Mouse (Mus musculus): ENCODE results near the gene Hist1h4n. TPM values are rescaled to one million over a fixed set of nuclear protein-coding genes. Genes with fewer than 3 reads are reported as not detected.
"Not testable (repeated sequence)": the region's sequence is repeated elsewhere in the genome, so short reads cannot be mapped to it uniquely, and the experiment has no call there.

Hist1h4n gene
- total RNA-seq (2021), result 10 to 100 TPM; 14.1 to 20.2 TPM
- long read RNA-seq, experiment 1, partial matches to known transcripts, result 0 of 1 reads
- long read RNA-seq, experiment 1, other reads (novel, unspliced or antisense), result 0 of 1 reads
- long read RNA-seq, experiment 2, result 0 reads

DNA sequence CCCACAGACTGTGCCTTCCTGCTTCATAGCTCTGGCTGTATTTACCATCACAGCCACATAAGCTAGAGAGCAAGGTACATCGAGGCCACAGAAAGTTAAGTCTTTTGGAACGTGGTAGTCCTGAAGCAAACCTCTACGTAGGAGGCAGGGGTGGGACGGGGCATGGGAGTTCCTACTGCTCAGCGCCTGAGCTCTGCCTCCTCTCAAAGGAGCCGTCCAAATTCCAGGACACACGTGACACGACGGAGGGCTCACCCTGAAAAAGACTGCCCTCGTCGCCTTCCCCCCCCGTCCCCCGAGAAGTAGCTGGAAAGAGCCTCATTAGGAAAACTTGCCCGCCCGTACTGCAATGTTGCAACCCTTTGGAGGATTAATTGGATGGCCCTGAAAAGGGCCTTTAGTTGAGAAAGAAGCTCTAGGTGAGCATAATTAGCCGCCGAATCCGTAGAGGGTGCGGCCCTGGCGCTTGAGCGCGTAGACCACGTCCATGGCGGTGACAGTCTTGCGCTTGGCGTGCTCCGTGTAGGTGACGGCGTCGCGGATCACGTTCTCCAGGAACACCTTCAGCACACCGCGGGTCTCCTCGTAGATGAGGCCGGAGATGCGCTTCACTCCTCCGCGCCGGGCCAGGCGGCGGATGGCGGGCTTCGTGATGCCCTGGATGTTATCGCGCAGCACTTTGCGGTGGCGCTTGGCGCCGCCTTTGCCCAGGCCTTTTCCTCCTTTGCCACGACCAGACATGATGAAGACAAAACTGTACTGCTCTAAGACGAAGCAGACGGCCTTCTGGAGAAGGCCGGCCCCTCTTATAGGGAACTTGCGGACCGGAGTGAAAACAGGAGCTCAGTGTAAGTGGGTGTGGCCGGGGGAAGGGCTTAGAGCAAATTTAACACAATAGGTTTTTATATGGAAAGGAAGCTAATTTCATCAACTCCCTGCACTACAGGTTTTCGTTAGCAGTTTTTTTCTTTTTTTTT, at the start of gene Hist1h4n:
TSS of gene Hist1h4n (minus strand) at position 779 of the 977 bp plus-strand sequence.
- not testable (repeated sequence) for DNase-seq

DNA sequence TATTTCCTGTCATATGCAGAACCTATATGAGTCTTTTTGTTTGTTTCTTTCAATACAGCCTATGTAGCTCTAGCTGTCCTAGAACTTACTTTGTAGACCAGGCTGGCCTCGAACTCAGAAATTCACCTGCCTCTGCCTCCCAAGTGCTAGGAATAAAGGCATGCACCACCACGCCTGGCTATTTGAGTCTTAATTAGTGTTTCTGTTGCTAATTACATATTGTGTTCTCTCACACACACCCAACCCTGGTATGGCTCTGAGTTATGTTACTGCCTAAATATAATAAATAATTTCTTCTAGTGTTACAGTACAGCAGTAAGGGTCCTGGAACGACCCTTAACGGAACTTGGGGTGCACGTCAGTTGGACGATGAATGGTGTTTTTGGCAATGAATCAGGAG, 48.7 kb upstream of the Hist1h4n start:
- DNase-seq, result no peak

DNA sequence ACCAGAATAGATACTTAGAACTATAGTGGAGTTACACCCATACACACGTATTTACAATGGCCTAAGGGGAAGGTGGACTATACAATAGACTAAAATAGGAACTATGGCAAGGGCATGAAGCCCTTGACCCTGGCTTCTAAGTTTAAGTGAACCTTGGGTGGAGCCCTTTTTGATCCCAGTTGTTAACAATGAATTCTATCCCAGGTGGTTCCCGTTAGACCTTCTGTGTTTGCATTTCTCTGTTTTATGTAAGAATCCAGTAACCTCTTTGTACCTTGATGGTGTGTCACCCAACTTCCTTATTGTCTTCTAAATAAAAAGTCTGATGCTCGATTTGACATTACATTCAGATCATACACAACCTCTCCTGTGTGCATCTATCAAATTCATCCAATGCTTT, 33.5 kb upstream of the Hist1h4n start:
- not testable (repeated sequence) for DNase-seq

DNA sequence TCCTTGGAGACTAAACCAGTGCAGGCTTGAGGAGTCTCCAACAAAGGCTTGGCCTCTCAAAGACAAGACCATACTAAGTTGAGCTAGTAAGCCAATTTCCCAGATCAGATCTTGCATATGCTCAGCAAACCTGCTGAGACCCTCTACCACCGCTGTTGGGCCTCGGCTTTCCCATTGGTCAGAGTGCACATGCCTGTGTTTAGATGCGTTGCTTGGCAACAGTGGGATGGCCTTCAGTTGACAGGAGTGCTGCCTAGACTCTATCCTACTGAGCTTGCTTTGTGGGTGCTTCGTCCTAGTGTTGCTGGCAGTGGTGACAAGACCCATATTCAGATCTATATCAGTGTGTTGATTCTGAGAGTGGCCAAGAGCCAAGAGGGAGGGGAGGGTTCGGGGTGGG, 29.6 kb upstream of the Hist1h4n start:
- no peak for DNase-seq

DNA sequence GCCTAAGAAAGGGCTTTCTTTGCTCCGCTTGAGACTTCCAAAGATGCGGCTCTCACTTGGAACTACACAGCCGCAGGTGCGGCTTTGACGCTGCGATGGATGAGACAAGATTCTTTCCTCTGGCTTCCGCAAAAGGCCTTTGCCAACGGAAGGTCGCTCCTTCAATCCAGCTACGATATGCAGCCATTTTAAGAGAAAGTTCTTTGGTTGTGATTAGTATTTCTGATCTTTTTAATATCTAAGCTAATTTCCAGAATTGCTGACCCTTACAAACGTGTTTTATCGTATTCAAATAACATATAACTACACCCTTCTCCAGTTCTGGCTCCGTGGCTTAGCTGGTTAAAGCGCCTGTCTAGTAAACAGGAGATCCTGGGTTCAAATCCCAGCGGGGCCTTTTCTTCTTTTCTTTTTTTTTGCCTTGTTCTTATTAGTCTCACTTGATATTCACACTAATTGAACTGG, 23.7 kb upstream of the Hist1h4n start:
- no peak for DNase-seq

DNA sequence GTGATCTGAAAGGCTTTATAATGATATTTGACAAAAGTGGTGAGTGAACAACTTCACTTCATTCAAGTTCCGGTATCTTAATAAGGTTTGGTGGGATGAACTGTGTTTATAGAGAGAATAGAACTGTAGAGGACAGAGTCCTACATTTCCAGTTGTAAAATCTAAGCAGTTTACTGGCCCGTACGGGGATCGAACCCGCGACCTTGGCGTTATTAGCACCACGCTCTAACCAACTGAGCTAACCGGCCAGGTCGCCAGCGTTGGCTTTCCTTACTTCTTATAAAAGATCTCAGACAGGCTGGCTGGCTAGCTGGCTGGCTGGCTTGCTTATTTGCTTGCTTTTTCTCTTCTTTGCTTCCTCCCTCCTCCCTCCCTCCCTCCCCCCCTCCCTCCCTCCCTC, 23.1 kb upstream of the Hist1h4n start:
- DNase-seq, result peak; percentile 25

DNA sequence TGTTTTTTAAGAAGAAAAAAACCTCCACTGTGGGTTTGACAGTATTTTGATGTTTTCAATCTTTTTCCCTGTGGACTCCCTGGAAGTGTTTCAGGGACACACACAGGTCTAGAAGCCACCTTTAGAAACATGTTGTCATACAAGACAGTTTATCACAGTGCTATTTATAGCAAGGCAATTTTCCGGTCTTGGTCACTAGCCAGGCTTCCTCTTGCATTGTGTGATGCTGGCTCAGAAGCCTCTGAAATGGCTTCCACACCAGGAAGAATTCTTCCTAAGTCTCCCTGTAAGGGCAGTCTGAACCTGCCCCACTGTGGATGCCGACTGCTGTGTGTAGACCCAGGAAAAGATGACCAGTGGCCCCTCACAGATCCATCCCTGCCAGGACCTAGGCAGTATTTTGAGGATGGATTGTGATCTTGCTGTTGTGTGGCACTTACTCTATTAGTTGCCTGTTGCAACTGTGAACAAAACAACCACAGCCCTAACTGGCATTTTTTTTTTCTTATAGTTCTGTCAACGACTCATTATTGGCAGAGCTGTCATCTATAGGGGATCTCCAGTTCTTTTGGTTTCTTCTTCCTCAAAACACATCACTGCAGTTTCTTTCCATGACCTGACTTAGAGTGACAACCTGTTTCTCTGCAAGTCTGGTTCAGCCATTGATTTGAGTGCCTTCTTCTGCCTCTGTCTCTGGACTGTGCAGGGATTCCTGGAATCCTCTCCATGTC, 20.4 kb upstream of the Hist1h4n start:
- peak; percentile 8 for DNase-seq

DNA sequence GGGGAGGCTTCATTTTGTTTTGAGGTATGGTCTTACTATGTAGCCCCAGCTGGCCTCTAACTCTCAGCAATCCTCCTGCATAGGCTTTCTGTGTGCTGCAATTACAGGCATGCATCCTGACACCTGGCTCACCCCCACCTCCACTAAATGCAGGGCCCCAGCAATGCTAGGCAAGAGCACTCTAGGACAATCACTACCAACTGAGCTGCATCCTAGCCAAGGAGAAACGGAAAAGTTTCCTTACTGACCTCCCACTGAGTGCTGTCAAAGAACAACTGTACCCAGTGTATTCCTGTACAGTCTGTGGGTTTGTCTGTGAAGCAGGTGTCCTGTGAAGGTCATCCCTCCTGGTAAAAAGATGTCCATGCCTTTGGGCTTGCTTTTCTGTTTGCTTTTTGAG, 18.7 kb upstream of the Hist1h4n start:
- DNase-seq, result not testable (repeated sequence)

DNA sequence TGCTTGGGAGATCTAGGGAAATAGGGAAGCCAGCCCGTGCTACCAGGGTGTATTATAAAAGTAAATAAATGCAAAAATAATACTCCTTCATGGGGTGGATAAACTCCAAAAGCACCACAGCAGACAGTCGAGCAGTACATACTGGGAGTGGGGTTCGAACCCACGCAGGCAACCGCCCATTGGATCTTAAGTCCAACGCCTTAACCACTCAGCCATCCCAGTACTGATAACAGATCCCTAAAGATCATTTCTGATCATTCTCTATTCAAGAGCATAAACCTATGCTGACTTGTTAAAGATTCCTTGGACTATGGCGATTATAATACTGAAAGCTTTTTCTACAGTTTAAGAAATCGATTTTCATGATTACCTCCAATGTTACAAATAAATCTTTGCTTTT, 15.9 kb upstream of the Hist1h4n start:
- DNase-seq, result no peak

DNA sequence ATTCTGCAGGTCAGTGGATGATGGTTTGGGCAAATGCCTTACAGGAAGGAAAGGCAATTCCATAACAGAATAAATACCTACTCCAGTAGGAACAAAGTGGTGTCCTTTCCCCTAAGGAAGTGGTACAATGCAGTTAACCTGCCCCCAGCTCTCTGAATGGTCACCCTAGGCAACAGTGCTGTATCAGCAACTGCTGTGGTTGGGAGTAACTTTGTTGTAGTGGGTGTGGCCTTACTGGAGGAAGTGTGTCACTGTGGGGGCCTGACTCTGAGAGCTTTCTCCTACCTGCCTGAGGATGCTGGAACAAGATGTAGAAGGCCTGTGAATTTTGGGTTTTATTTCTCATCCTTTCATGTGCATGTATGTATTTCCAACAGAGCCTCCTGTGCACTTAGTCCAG, 14.4 kb upstream of the Hist1h4n start:
- DNase-seq, result not testable (repeated sequence)

DNA sequence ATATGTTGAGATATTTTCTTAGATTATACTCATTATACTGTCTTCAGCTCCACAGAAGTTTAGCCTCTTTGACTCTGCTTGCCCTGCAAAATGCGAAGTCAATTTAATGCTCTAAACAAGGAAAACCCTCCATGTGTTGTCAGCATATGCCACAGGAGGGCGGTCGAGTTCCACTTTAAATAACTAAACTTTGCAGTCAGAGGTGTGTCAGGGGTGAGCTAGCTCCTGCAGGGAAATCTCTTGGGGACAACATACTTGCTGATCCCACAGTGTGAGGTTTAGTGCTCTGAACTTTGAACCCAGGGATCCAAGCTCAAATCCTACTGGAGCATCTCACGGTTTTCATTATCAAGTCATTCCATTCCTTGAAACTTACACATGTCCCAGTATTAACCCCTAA, 8.5 kb upstream of the Hist1h4n start:
- DNase-seq, result not testable (repeated sequence)

DNA sequence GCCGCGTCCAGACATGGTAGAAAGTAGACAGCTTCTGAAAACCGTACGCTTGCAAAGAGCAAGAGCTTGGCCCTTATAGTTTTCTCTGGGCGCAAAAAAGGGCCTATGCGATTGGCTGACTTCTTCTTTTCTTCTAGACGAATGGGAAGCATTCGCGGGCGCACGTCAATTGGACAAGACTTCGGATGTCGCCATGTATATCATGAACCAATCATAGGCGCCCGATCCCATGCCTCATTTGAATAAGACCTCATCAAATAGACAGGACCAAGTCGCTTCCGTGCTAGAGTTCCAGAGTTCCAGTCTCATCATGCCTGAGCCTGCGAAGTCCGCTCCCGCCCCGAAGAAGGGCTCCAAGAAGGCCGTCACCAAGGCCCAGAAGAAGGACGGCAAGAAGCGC, 1.5 kb upstream of the Hist1h4n start, which contains the start of the genes Hist1h2ap and Hist1h2br:
TSS of gene Hist1h2ap (minus strand) at position 47 of the 400 bp plus-strand sequence.
TSS of gene Hist1h2br (plus strand) at position 283 of the 400 bp plus-strand sequence.
- not testable (repeated sequence) for DNase-seq

DNA sequence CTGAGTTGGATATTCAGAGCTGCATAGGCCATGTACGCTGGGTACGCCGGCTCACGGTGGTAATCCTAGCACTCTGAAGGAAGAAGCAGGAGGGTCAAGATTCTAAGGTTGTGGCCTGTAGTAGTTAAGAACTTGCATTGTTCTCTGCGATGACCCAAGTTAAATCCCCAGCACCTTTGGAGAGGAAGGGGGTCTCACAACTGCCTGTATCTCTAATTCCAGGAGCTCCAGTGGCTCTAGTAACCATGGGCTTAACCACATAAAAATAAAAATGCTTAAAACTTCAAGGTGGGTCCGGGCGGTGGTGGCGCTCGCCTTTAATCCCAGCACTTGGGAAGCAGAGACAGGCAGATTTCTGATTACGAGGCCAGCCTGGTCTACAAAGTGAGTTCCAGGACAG, 1.7 kb downstream of the Hist1h4n start:
- DNase-seq, result no peak

DNA sequence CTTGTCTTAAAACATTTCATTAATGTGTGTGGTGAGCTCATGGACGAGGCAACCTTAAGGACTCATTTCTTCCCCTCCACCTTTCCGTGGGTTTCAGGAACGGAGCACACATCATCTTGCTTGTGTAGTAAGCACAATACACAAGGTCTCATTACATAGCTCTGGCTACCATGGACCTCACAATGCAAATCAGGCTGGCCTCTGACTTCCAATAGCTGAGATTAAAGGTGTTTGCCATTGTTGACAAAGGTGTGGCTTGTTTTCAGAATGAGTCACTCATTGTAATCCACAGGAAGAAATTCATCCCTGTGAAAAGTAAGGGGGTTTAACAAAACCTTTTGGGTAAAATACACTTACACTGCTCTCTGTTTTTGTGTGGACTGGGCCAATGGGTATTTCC, 3.5 kb downstream of the Hist1h4n start:
- DNase-seq, result no peak

DNA sequence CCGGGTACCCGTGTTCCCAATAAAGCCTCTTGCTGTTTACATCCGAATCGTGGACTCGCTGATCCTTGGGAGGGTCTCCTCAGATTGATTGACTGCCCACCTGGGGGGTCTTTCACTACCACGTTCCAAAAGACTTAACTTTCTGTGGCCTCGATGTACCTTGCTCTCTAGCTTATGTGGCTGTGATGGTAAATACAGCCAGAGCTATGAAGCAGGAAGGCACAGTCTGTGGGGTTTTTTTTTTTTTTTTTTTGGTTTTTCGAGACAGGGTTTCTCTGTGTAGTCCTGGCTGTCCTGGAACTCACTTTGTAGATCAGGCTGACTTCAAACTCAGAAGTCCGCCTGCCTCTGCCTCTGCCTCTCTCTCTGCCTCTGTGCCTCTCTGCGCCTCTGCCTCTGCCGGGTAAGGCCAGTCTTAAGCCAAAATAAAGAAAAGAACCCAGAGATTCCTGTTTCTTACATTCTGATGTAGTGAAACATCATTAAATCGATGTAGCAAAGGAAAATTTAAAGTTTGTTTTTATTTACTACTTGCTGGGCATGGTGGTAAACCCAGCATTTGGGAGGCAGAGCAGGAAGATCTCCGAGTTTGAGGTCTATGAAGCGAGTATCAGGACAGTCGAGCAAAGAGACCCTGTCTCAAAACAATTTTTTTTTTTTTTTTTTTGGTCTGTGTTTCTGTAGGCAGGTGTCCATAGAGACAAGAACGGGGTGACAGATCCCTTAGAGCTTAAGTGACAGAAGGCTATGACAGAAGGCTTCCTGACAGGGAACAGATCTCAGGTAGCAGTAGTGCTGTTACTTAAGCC, 11.7 kb downstream of the Hist1h4n start:
- not testable (repeated sequence) for DNase-seq

DNA sequence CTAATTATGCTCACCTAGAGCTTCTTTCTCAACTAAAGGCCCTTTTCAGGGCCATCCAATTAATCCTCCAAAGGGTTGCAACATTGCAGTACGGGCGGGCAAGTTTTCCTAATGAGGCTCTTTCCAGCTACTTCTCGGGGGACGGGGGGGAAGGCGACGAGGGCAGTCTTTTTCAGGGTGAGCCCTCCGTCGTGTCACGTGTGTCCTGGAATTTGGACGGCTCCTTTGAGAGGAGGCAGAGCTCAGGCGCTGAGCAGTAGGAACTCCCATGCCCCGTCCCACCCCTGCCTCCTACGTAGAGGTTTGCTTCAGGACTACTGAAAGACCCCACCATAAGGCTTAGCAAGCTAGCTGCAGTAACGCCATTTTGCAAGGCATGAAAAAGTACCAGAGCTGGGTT, 19.9 kb downstream of the Hist1h4n start:
- not testable (repeated sequence) for DNase-seq

DNA sequence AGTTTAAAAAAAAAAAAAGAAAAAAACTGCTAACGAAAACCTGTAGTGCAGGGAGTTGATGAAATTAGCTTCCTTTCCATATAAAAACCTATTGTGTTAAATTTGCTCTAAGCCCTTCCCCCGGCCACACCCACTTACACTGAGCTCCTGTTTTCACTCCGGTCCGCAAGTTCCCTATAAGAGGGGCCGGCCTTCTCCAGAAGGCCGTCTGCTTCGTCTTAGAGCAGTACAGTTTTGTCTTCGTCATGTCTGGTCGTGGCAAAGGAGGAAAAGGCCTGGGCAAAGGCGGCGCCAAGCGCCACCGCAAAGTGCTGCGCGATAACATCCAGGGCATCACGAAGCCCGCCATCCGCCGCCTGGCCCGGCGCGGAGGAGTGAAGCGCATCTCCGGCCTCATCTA, 20.5 kb downstream of the Hist1h4n start, which contains the start of gene Hist1h4m:
TSS of gene Hist1h4m (plus strand) at position 208 of the 400 bp plus-strand sequence.
- DNase-seq, result peak; percentile 20

DNA sequence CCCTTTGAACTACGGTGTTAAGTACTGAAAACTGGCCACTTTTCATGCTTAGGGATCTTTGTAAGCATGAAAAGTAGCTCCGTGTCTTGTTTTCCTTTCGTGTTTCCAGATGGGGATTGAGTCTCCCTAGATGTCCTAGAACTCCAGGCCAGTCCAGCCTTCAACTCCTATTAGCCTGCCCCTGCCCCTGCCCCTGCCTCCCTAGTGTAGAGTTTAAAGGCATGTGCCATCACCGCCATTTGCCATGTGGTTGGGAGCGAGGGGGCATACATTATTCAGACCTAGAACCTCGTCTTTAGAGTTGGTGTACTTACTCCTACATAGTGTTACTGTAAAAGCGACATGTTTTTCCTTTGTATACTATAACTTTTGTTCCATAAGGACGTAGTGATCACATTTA, 20.9 kb downstream of the Hist1h4n start:
- not testable (repeated sequence) for DNase-seq

DNA sequence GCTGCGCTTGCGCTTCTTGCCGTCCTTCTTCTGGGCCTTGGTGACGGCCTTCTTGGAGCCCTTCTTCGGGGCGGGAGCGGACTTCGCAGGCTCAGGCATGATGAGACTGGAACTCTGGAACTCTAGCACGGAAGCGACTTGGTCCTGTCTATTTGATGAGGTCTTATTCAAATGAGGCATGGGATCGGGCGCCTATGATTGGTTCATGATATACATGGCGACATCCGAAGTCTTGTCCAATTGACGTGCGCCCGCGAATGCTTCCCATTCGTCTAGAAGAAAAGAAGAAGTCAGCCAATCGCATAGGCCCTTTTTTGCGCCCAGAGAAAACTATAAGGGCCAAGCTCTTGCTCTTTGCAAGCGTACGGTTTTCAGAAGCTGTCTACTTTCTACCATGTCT, 21.9 kb downstream of the Hist1h4n start, which contains the start of the genes Hist1h2bq and Hist1h2ao:
TSS of gene Hist1h2bq (minus strand) at position 125 of the 400 bp plus-strand sequence.
TSS of gene Hist1h2ao (plus strand) at position 393 of the 400 bp plus-strand sequence.
- not testable (repeated sequence) for DNase-seq

DNA sequence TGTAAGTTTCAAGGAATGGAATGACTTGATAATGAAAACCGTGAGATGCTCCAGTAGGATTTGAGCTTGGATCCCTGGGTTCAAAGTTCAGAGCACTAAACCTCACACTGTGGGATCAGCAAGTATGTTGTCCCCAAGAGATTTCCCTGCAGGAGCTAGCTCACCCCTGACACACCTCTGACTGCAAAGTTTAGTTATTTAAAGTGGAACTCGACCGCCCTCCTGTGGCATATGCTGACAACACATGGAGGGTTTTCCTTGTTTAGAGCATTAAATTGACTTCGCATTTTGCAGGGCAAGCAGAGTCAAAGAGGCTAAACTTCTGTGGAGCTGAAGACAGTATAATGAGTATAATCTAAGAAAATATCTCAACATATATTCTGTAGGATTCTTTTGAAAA, 28.9 kb downstream of the Hist1h4n start:
- DNase-seq, result not testable (repeated sequence)

DNA sequence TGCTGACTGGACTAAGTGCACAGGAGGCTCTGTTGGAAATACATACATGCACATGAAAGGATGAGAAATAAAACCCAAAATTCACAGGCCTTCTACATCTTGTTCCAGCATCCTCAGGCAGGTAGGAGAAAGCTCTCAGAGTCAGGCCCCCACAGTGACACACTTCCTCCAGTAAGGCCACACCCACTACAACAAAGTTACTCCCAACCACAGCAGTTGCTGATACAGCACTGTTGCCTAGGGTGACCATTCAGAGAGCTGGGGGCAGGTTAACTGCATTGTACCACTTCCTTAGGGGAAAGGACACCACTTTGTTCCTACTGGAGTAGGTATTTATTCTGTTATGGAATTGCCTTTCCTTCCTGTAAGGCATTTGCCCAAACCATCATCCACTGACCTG, 34.8 kb downstream of the Hist1h4n start:
- not testable (repeated sequence) for DNase-seq
